Mouse (Mus musculus): Measurements from ENCODE around the gene Slc22a28. TPM values are rescaled to one million over a fixed set of nuclear protein-coding genes. Genes with fewer than 3 reads are reported as not detected.
"Not testable (repeated sequence)": the region's sequence is repeated elsewhere in the genome, so short reads cannot be mapped to it uniquely, and the experiment has no call there.

Gene Slc22a28
- polyA plus RNA-seq (2014; fragmentation: Nextera tagmentation; extraction: Ambion mirVana), result not detected in 2 replicates

DNA sequence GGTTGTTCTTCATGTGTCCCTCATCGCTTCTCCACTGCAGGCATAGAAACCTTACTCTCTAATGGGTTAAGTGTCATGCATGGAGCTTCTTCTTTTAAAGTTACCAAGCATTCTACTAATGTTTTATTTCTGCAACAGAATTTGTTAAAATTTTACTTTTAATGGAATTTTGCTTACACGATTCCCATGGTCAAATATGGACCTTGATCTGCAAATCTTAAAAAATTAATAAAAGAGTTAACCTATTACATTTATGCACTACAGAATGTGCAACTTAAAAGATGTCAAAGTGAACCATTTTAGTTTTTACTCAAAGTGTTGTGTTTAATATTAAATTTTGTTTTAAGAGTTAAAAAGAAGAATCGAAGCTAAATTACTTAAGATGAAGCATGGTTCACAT is at the start of gene Slc22a28:
Slc22a28 (minus strand) TSS at position 102 of the 400 bp plus-strand sequence.
- not testable (repeated sequence) for ATAC-seq (replicated peaks; ENCODE audit: low FRiP score); DNase-seq (ENCODE audit: low spot score); H3K9me3 ChIP-seq (ENCODE audit: control insufficient read depth, low read length); H3K27ac ChIP-seq (ENCODE audit: low read depth, low read length); H3K4me1 ChIP-seq (replicated peaks; ENCODE audit: control insufficient read depth, insufficient read depth, low read length); H3K4me2 ChIP-seq (ENCODE audit: low read depth, low read length, severe bottlenecking); H3K36me3 ChIP-seq (ENCODE audit: control insufficient read depth, insufficient read depth, low read length); H3K9ac ChIP-seq (ENCODE audit: low read length); H3K4me3 ChIP-seq (ENCODE audit: low read depth, low read length); H3K27me3 ChIP-seq (ENCODE audit: control insufficient read depth, insufficient read depth, low read length)
- 88% methylated on average over 2 of the region's 3 CpGs for WGBS

DNA sequence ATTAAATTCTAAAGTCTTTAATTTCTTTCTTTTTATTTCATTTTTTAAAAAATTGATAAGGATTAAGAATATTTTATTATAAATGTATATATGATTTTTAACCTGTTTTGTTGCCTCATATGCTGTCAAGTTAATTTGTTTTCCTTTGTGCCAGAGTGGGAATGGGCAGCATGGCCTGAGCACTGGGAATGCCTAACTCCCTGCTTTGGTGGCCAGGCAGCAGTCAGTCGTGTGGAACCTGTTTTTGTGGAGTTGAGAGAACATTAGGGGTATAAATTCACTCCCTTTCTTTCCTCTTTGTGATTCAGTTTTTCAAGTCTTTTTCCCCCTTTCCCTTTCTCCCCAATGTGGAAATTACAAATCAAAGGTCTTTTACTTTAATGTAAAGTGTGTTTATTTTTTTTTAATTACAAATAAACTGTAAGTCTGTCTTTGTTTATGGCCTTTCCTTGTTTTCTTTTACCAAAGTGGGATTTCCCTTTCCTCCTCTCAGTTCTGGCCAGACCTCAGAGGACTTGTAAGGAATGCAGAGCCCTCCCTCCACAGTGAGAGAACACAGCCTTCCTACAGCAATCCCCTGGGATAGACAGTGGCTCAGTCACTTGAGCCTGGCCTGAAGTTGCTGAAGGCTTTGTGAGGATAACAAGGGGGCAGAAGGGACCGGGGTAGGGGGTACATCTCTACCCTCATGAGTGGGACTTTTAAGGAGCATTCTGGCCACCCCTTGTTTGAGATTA is 17.2 kb upstream of the Slc22a28 start:
- DNase-seq (ENCODE audit: low spot score) (no peak), ATAC-seq (replicated peaks; ENCODE audit: low FRiP score) (no peak)
- 62% methylated on average over 2 of the region's 2 CpGs for WGBS

DNA sequence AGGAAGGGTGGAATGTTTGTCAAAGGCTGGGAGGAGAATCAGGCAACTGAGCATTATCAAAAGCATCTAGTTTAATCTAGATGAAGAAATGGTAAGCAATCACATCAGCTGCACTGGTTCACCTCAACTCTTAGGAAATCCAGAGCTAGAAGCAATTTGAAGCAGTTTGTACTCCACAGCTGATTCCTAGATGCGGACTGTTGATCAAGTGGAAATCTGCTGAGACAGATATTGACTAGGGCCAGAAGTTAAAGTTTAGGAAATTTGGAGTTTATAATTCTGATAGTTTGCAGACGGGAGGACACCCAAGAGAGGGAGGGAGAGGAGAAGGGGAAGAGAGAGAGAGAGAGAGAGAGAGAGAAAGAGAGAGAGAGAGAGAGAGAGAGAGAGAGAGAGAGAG is 10.9 kb upstream of the Slc22a28 start:
- not testable (repeated sequence) for H3K36me3 ChIP-seq (ENCODE audit: control insufficient read depth, insufficient read depth, low read length); H3K4me1 ChIP-seq (replicated peaks; ENCODE audit: control insufficient read depth, insufficient read depth, low read length); DNase-seq (ENCODE audit: low spot score); ATAC-seq (replicated peaks; ENCODE audit: low FRiP score); H3K27me3 ChIP-seq (ENCODE audit: control insufficient read depth, insufficient read depth, low read length); H3K4me3 ChIP-seq (ENCODE audit: low read depth, low read length); H3K9ac ChIP-seq (ENCODE audit: low read length); H3K4me2 ChIP-seq (ENCODE audit: low read depth, low read length, severe bottlenecking); H3K27ac ChIP-seq (ENCODE audit: low read depth, low read length); H3K9me3 ChIP-seq (ENCODE audit: control insufficient read depth, low read length)
- 88% methylated on average over 2 of the region's 2 CpGs for WGBS

More for the DNA sequence above, 17.2 kb upstream of the Slc22a28 start:
- H3K4me2 ChIP-seq (ENCODE audit: low read depth, low read length, severe bottlenecking), result no peak overlapping the region
- no peaks in the 10 kb centered on the region for H3K27me3 ChIP-seq (ENCODE audit: control insufficient read depth, insufficient read depth, low read length)
- no peak overlapping the region for H3K27ac ChIP-seq (ENCODE audit: low read depth, low read length)
- peaks cover 7% of the 10 kb centered on the region; the same call in 1 of the 2 replicates for H3K9me3 ChIP-seq (ENCODE audit: control insufficient read depth, low read length)
- no peak overlapping the region for H3K4me3 ChIP-seq (ENCODE audit: low read depth, low read length)
- no peaks in the 10 kb centered on the region for H3K4me1 ChIP-seq (replicated peaks; ENCODE audit: control insufficient read depth, insufficient read depth, low read length)
- H3K36me3 ChIP-seq (ENCODE audit: control insufficient read depth, insufficient read depth, low read length), result no peaks in the 10 kb centered on the region
- no peak overlapping the region for H3K9ac ChIP-seq (ENCODE audit: low read length)

GRCm38 (mm10) chr19:8134127-8134841 is 2.5 kb upstream of the Slc22a28 start:
- not testable (repeated sequence) for ATAC-seq (replicated peaks; ENCODE audit: low FRiP score); H3K4me2 ChIP-seq (ENCODE audit: low read depth, low read length, severe bottlenecking)

GRCm38 (mm10) chr19:8019904-8020349 is 111.9 kb downstream of the Slc22a28 start:
- no peak overlapping the region for H3K9ac ChIP-seq (ENCODE audit: low read length)
- no peak overlapping the region for H3K4me3 ChIP-seq (ENCODE audit: low read depth, low read length)
- no peak overlapping the region for H3K27ac ChIP-seq (ENCODE audit: low read depth, low read length)
- ATAC-seq (replicated peaks; ENCODE audit: low FRiP score) (no peak), DNase-seq (ENCODE audit: low spot score) (no peak)
- no peak overlapping the region for H3K4me2 ChIP-seq (ENCODE audit: low read depth, low read length, severe bottlenecking)
- H3K4me1 ChIP-seq (replicated peaks; ENCODE audit: control insufficient read depth, insufficient read depth, low read length), result no peaks in the 10 kb centered on the region
- no peaks in the 10 kb centered on the region for H3K27me3 ChIP-seq (ENCODE audit: control insufficient read depth, insufficient read depth, low read length)
- H3K9me3 ChIP-seq (ENCODE audit: control insufficient read depth, low read length), result peaks cover 2% of the 10 kb centered on the region; the same call in 1 of the 2 replicates
- no peaks in the 10 kb centered on the region for H3K36me3 ChIP-seq (ENCODE audit: control insufficient read depth, insufficient read depth, low read length)
- WGBS, result 93% methylated on average over 13 of the region's 13 CpGs

More at GRCm38 (mm10) chr19:8134127-8134841, 2.5 kb upstream of the Slc22a28 start:
- not testable (repeated sequence) for H3K4me3 ChIP-seq (ENCODE audit: low read depth, low read length); H3K27me3 ChIP-seq (ENCODE audit: control insufficient read depth, insufficient read depth, low read length); DNase-seq (ENCODE audit: low spot score); H3K4me1 ChIP-seq (replicated peaks; ENCODE audit: control insufficient read depth, insufficient read depth, low read length); H3K9ac ChIP-seq (ENCODE audit: low read length); H3K27ac ChIP-seq (ENCODE audit: low read depth, low read length); H3K9me3 ChIP-seq (ENCODE audit: control insufficient read depth, low read length); H3K36me3 ChIP-seq (ENCODE audit: control insufficient read depth, insufficient read depth, low read length)
- 75% methylated on average over 14 of the region's 14 CpGs for WGBS

GRCm38 (mm10) chr19:8019329-8019851 is 112.4 kb downstream of the Slc22a28 start:
- WGBS, result 90% methylated on average over 17 of the region's 17 CpGs
- H3K36me3 ChIP-seq (ENCODE audit: control insufficient read depth, insufficient read depth, low read length); DNase-seq (ENCODE audit: low spot score); H3K9ac ChIP-seq (ENCODE audit: low read length); H3K27me3 ChIP-seq (ENCODE audit: control insufficient read depth, insufficient read depth, low read length); H3K27ac ChIP-seq (ENCODE audit: low read depth, low read length); H3K4me3 ChIP-seq (ENCODE audit: low read depth, low read length); H3K9me3 ChIP-seq (ENCODE audit: control insufficient read depth, low read length); ATAC-seq (replicated peaks; ENCODE audit: low FRiP score); H3K4me1 ChIP-seq (replicated peaks; ENCODE audit: control insufficient read depth, insufficient read depth, low read length); H3K4me2 ChIP-seq (ENCODE audit: low read depth, low read length, severe bottlenecking): not testable (repeated sequence)

GRCm38 (mm10) chr19:8018535-8018934 is 113.2 kb downstream of the Slc22a28 start:
- ATAC-seq (replicated peaks; ENCODE audit: low FRiP score), result not testable (repeated sequence)

More at GRCm38 (mm10) chr19:8018535-8018934, 113.2 kb downstream of the Slc22a28 start:
- H3K27ac ChIP-seq (ENCODE audit: low read depth, low read length); H3K9ac ChIP-seq (ENCODE audit: low read length); H3K27me3 ChIP-seq (ENCODE audit: control insufficient read depth, insufficient read depth, low read length); H3K9me3 ChIP-seq (ENCODE audit: control insufficient read depth, low read length); H3K4me2 ChIP-seq (ENCODE audit: low read depth, low read length, severe bottlenecking); H3K4me3 ChIP-seq (ENCODE audit: low read depth, low read length); H3K36me3 ChIP-seq (ENCODE audit: control insufficient read depth, insufficient read depth, low read length); DNase-seq (ENCODE audit: low spot score); H3K4me1 ChIP-seq (replicated peaks; ENCODE audit: control insufficient read depth, insufficient read depth, low read length): not testable (repeated sequence)
- WGBS, result 93% methylated on average over 9 of the region's 9 CpGs

Data from forebrain, embryonic 11.5 days (tissue).